Mouse (Mus musculus) Patski (cell line): ENCODE measurements around the gene Dcdc2a. TPM values are rescaled to one million over a fixed set of nuclear protein-coding genes. Genes with fewer than 3 reads are reported as not detected.

Source experiments
- ATAC-seq: fragments of 100-300 bp; one replicate; pipeline ENCODE4 v1.8.0; 2021
- CTCF ChIA-PET: fragments of 350-600 bp; sonication (Branson Sonifier 250); formaldehyde crosslinking; loops from one replicate; lab custom pipeline; 2022; ENCODE audit warnings: inconsistent platforms; lab: Charles Lee
- POLR2A ChIA-PET: fragments of 350-600 bp; sonication (Branson Sonifier 250); formaldehyde crosslinking; loops from one replicate; lab custom pipeline; 2022; ENCODE audit warnings: antibody characterized with exemption, inconsistent platforms; lab: Charles Lee
- DNase-seq: peaks from one replicate; pipeline ENCODE4 v3.0.0-alpha.2; 2011; ENCODE audit warnings: low read depth, low spot score
- H3K27me3 ChIP-seq: fragments of 371-371 bp; one replicate; pipeline ENCODE4 v1.5.1; 2021
- CTCF ChIP-seq: fragments of 100-300 bp; IDR thresholded peaks from one replicate; pipeline ENCODE4 v1.5.1; 2021
- in situ Hi-C: fragments of 300-500 bp; cut with MboI; formaldehyde crosslinking; loops from 3 replicates; pipeline ENCODE4 v1.11.1; 2018; ENCODE audit warnings: low pct_unique_long_range_greater_than_20kb, mixed read lengths
- polyA plus RNA-seq: library from polyadenylated mRNA; unstranded; gene quantifications from one replicate; pipeline ENCODE4 v1.2.3, GENCODE M21; 2021

Gene Dcdc2a
- polyA plus RNA-seq, 1 experiment from 2014 or later, result 296 TPM

- ChIA-PET POLR2A (interaction anchor here (0.7 kb wide), 1 partner anchor 156 kb away, joined by 3 read pairs; no protein-coding TSS in a partner anchor), CTCF (interaction anchor here (1.0 to 1.5 kb wide), 3 partner anchors 16 to 158 kb away, joined by 3 to 4 read pairs (median 3); no protein-coding TSS in a partner anchor)
- no peak for TF ChIP-seq CTCF
- in situ Hi-C loops, result loop anchor here (5.0 kb wide), 1 partner anchor 160 kb away; no protein-coding TSS in a partner anchor
- no peaks in the 10 kb centered on the region for H3K27me3 ChIP-seq
- DNase-seq, result no peak
- ATAC-seq, result no peak
These were observed 131.5 kb downstream of the Dcdc2a start for GRCm38 (mm10) chr13:25187326-25187710.

GRCm38 (mm10) chr13:25189419-25190144 is 133.8 kb downstream of the Dcdc2a start:
- POLR2A ChIA-PET, result no interaction called here
- in situ Hi-C loops, result loop anchor here (5.0 kb wide), 1 partner anchor 158 kb away; no protein-coding TSS in a partner anchor
- no peak for ATAC-seq
- CTCF ChIA-PET, result no interaction called here
- no peaks in the 10 kb centered on the region for H3K27me3 ChIP-seq
- no peak for TF ChIP-seq CTCF
- no peak for DNase-seq

GRCm38 (mm10) chr13:25190218-25190617 is 134.4 kb downstream of the Dcdc2a start:
- H3K27me3 ChIP-seq, result no peaks in the 10 kb centered on the region
- ATAC-seq, result no peak
- DNase-seq, result no peak
- no peak for TF ChIP-seq CTCF
- in situ Hi-C loops, result no loop called here
- CTCF ChIA-PET, result no interaction called here
- POLR2A ChIA-PET, result no interaction called here

GRCm38 (mm10) chr13:25195706-25196105 is 139.9 kb downstream of the Dcdc2a start:
- ATAC-seq, result no peak

GRCm38 (mm10) chr13:25199916-25200315 is 144.1 kb downstream of the Dcdc2a start:
- no peak for ATAC-seq
- CTCF ChIA-PET, result no interaction called here

More at GRCm38 (mm10) chr13:25195706-25196105, 139.9 kb downstream of the Dcdc2a start:
- CTCF ChIA-PET, result interaction anchor here (1.7 kb wide), 1 partner anchor 59 kb away, joined by 3 read pairs; no protein-coding TSS in a partner anchor
- TF ChIP-seq CTCF, result no peak
- POLR2A ChIA-PET, result interaction anchor here (0.5 kb wide), 1 partner anchor 39 kb away, joined by 3 read pairs; no protein-coding TSS in a partner anchor
- no peak for DNase-seq
- H3K27me3 ChIP-seq, result no peaks in the 10 kb centered on the region
- in situ Hi-C loops, result no loop called here

GRCm38 (mm10) chr13:25206950-25207349 is 151.1 kb downstream of the Dcdc2a start:
- in situ Hi-C loops, result no loop called here

More at GRCm38 (mm10) chr13:25199916-25200315, 144.1 kb downstream of the Dcdc2a start:
- no peak for TF ChIP-seq CTCF
- DNase-seq, result no peak
- POLR2A ChIA-PET, result no interaction called here
- no peaks in the 10 kb centered on the region for H3K27me3 ChIP-seq
- in situ Hi-C loops, result no loop called here

GRCm38 (mm10) chr13:25218394-25218793 is 162.6 kb downstream of the Dcdc2a start:
- no peak for TF ChIP-seq CTCF
- ATAC-seq, result no peak
- in situ Hi-C loops, result no loop called here

More at GRCm38 (mm10) chr13:25206950-25207349, 151.1 kb downstream of the Dcdc2a start:
- no peak for ATAC-seq
- ChIA-PET CTCF (no interaction called here), POLR2A (no interaction called here)
- TF ChIP-seq CTCF, result no peak
- DNase-seq, result no peak
- no peaks in the 10 kb centered on the region for H3K27me3 ChIP-seq

GRCm38 (mm10) chr13:25220186-25220787 is 164.5 kb downstream of the Dcdc2a start:
- in situ Hi-C loops, result no loop called here
- H3K27me3 ChIP-seq, result no peaks in the 10 kb centered on the region
- ATAC-seq (no peak), DNase-seq (peak; percentile 44)
- no peak for TF ChIP-seq CTCF
- ChIA-PET POLR2A (interaction anchor here (0.7 kb wide), 1 partner anchor 282 kb away, joined by 3 read pairs; no protein-coding TSS in a partner anchor), CTCF (no interaction called here)

More at GRCm38 (mm10) chr13:25218394-25218793, 162.6 kb downstream of the Dcdc2a start:
- H3K27me3 ChIP-seq, result no peaks in the 10 kb centered on the region
- DNase-seq, result no peak
- ChIA-PET POLR2A (no interaction called here), CTCF (interaction anchor here (0.5 kb wide), 1 partner anchor 116 kb away, joined by 3 read pairs; no protein-coding TSS in a partner anchor)

- ChIA-PET CTCF (no interaction called here), POLR2A (no interaction called here)
These were observed 196.1 kb downstream of the Dcdc2a start for GRCm38 (mm10) chr13:25251893-25252292.

GRCm38 (mm10) chr13:25254478-25255263 is 198.9 kb downstream of the Dcdc2a start:
- ChIA-PET CTCF (no interaction called here), POLR2A (no interaction called here)
- H3K27me3 ChIP-seq, result no peaks in the 10 kb centered on the region
- in situ Hi-C loops, result no loop called here
- TF ChIP-seq CTCF, result no peak
- DNase-seq (no peak), ATAC-seq (no peak)

More at GRCm38 (mm10) chr13:25251893-25252292, 196.1 kb downstream of the Dcdc2a start:
- DNase-seq (no peak), ATAC-seq (no peak)
- in situ Hi-C loops, result no loop called here
- no peaks in the 10 kb centered on the region for H3K27me3 ChIP-seq
- no peak for TF ChIP-seq CTCF
